Comparison of ENCODE assay signal across 24 mouse cellular contexts in the genomic region with DNA sequence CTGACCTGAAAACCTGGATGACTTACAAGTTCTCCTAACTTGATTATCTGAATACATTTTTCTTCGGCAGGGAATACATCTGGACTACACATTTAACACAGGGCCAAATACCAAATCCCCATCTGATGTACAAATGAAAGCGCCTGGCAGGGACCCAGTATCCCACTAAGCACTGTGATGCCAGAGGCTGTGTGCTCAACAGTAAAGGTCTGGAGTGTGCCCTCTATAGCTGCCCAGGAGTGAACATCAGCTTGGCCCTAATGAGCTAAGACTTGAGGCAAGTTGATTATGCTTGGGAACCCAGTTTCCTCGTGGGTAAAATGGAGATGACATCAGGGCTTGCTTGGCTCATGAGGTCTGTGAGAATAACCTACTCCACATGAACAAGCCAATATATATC. TPM values are rescaled to one million over a fixed set of nuclear protein-coding genes. Genes with fewer than 3 reads are reported as not detected.
DNase-seq lines count a peak whose midpoint lies in the region; ATAC-seq lines count a peak whose summit lies in the region.
"Had no signal": no experiment of that assay in that cellular context is flagged by ENCODE, and none has a peak within 500 bp of the region (broad histone marks: within the 10 kb centered on the region; RNA-seq: fewer than 3 reads in every experiment).

No protein-coding gene starts in this region.

- H3K4me3 ChIP-seq in hindbrain, embryonic 15.5 days, result no peak overlapping the region
- no peak overlapping the region for H3K4me3 ChIP-seq in hindbrain, embryonic 11.5 days (ENCODE audit: low read depth, low read length)
- H3K4me3 ChIP-seq in neural tube, embryonic 13.5 days, result no peak overlapping the region
- no peak overlapping the region for H3K4me3 ChIP-seq in neural tube, embryonic 15.5 days (replicated peaks)
- H3K4me3 ChIP-seq: midbrain, embryonic 10.5 days; myocyte had no signal

- WGBS in hindbrain, embryonic 15.5 days, result 63% methylated on average over 3 of the region's 3 CpGs
- 82% methylated on average over 3 of the region's 3 CpGs for WGBS in hindbrain, embryonic 11.5 days
- 69% methylated on average over 3 of the region's 3 CpGs for WGBS in neural tube, embryonic 13.5 days
- 60% methylated on average over 3 of the region's 3 CpGs for WGBS in neural tube, embryonic 15.5 days

- H3K9me3 ChIP-seq in hindbrain, embryonic 15.5 days, result no peaks in the 10 kb centered on the region
- H3K9me3 ChIP-seq in hindbrain, embryonic 11.5 days (ENCODE audit: control insufficient read depth, low read length), result no peaks in the 10 kb centered on the region
- H3K9me3 ChIP-seq in neural tube, embryonic 13.5 days, result no peaks in the 10 kb centered on the region
- H3K9me3 ChIP-seq in neural tube, embryonic 15.5 days (replicated peaks), result no peaks in the 10 kb centered on the region
- H3K9me3 ChIP-seq: midbrain, embryonic 10.5 days had no signal

- DNase-seq in cerebellum, adult 18-20 months, result peak; percentile 31 to 44
- no peak for DNase-seq in hindbrain, embryonic 11.5 days (ENCODE audit: low spot score)
- no peak for DNase-seq in neural tube, embryonic 10.5 days (ENCODE audit: extremely low spot score, low spot score)
- DNase-seq in adrenal gland, adult 8-10 months, result no peak
- DNase-seq: adrenal gland, postnatal 36 days; forebrain, postnatal 0 days; gastrocnemius, postnatal 14 days; heart, adult 11 months; kidney, adult 9 months; kidney, postnatal 36 days; liver, postnatal 0 days; lung, postnatal 10 days; thymus, adult 2 months; thymus, postnatal 4 days had no signal

- H3K4me1 ChIP-seq in hindbrain, embryonic 15.5 days (replicated peaks), result peaks cover 54% of the 10 kb centered on the region
- H3K4me1 ChIP-seq in hindbrain, embryonic 11.5 days (replicated peaks; ENCODE audit: control insufficient read depth, insufficient read depth, low read length), result no peaks in the 10 kb centered on the region
- H3K4me1 ChIP-seq in neural tube, embryonic 13.5 days (replicated peaks), result peaks cover 60% of the 10 kb centered on the region
- H3K4me1 ChIP-seq in neural tube, embryonic 15.5 days, result peaks cover 53% of the 10 kb centered on the region

- no peak for ATAC-seq in cerebellum, adult (ENCODE audit: insufficient number of reproducible peaks, low FRiP score, low TSS enrichment)
- no peak for ATAC-seq in hindbrain, embryonic 15.5 days (ENCODE audit: low FRiP score, low read depth)
- ATAC-seq in hindbrain, embryonic 11.5 days (ENCODE audit: low FRiP score), result no peak
- no peak for ATAC-seq in neural tube, embryonic 13.5 days (ENCODE audit: low read depth)
- ATAC-seq in neural tube, embryonic 15.5 days (ENCODE audit: low FRiP score), result no peak; the same call in 1 of the 2 replicates
- ATAC-seq: intestine, embryonic 16.5 days; liver, postnatal 0 days had no signal

- H3K9ac ChIP-seq in hindbrain, embryonic 15.5 days, result no peak overlapping the region
- no peak overlapping the region for H3K9ac ChIP-seq in hindbrain, embryonic 11.5 days (ENCODE audit: low read depth, low read length)
- H3K9ac ChIP-seq in neural tube, embryonic 13.5 days, result no peak overlapping the region
- no peak overlapping the region for H3K9ac ChIP-seq in neural tube, embryonic 15.5 days (replicated peaks)
- H3K9ac ChIP-seq: forebrain, postnatal 0 days; liver, postnatal 0 days had no signal

- H3K4me2 ChIP-seq in hindbrain, embryonic 15.5 days, result no peak overlapping the region
- H3K4me2 ChIP-seq in hindbrain, embryonic 11.5 days (replicated peaks; ENCODE audit: low read depth, low read length), result no peak overlapping the region
- H3K4me2 ChIP-seq in neural tube, embryonic 13.5 days, result no peak overlapping the region
- no peak overlapping the region for H3K4me2 ChIP-seq in neural tube, embryonic 15.5 days
- H3K4me2 ChIP-seq: heart, embryonic 11.5 days; liver, embryonic 11.5 days had no signal

- no peaks in the 10 kb centered on the region for H3K27me3 ChIP-seq in hindbrain, embryonic 15.5 days
- no peaks in the 10 kb centered on the region for H3K27me3 ChIP-seq in hindbrain, embryonic 11.5 days (ENCODE audit: control insufficient read depth, insufficient read depth, low read length)
- no peaks in the 10 kb centered on the region for H3K27me3 ChIP-seq in neural tube, embryonic 13.5 days
- H3K27me3 ChIP-seq in neural tube, embryonic 15.5 days (replicated peaks), result no peaks in the 10 kb centered on the region

- H3K27ac ChIP-seq in hindbrain, embryonic 15.5 days (replicated peaks), result peak overlapping the region; percentile 23
- no peak overlapping the region for H3K27ac ChIP-seq in hindbrain, embryonic 11.5 days (ENCODE audit: low read depth, low read length)
- H3K27ac ChIP-seq in neural tube, embryonic 13.5 days (replicated peaks), result peak overlapping the region; percentile 42; the same call in 1 of the 2 replicates
- H3K27ac ChIP-seq in neural tube, embryonic 15.5 days (replicated peaks), result 0 out of 2 replicates have a peak overlapping the region, but pooled peaks have one; percentile 48
- H3K27ac ChIP-seq: midbrain, embryonic 10.5 days; stomach, postnatal 0 days had no signal

- no peaks in the 10 kb centered on the region for H3K36me3 ChIP-seq in hindbrain, embryonic 15.5 days
- H3K36me3 ChIP-seq in hindbrain, embryonic 11.5 days (ENCODE audit: control insufficient read depth, insufficient read depth, low read length), result no peaks in the 10 kb centered on the region
- no peaks in the 10 kb centered on the region for H3K36me3 ChIP-seq in neural tube, embryonic 13.5 days
- no peaks in the 10 kb centered on the region for H3K36me3 ChIP-seq in neural tube, embryonic 15.5 days
- H3K36me3 ChIP-seq: midbrain, embryonic 10.5 days had no signal

RNA-seq across cellular contexts. Expression of a gene that starts 10.1 kb away (rescaled TPM):
- polyA plus RNA-seq in hindbrain, embryonic 15.5 days (2015; fragmentation: Nextera tagmentation; extraction: Ambion mirVana), result 3.9 and 4.1 TPM in 2 replicates
- polyA plus RNA-seq in hindbrain, embryonic 11.5 days (2014; fragmentation: Nextera tagmentation; extraction: Ambion mirVana), result 3.5 and 4.1 TPM in 2 replicates
- polyA plus RNA-seq in neural tube, embryonic 13.5 days (2015; fragmentation: Nextera tagmentation; extraction: Ambion mirVana), result 3.6 and 4.5 TPM in 2 replicates
- 3.6 and 4.6 TPM in 2 replicates for polyA plus RNA-seq in neural tube, embryonic 15.5 days (2015; fragmentation: Nextera tagmentation; extraction: Ambion mirVana)
- 10 to 100 TPM in 3 of 4 experiments, 1 to 10 TPM in 1; 8.0 to 16.0 (median 15.5) TPM for total RNA-seq in adrenal gland, adult 8-10 months (2022)

Comparison
In these comparisons a context has a peak if more than half of its experiments do, and no peak if none do; other contexts are left out.
1. DNase-seq: peak in cerebellum, adult 18-20 months (2 of 2); none in hindbrain, embryonic 11.5 days (single experiment), neural tube, embryonic 10.5 days (single experiment) and adrenal gland, adult 8-10 months (single experiment).